Mouse (Mus musculus) stomach, embryonic 15.5 days (tissue): ENCODE measurements at regions not wholly inside any gene's neighbourhood (a gene's known extent, or its start where the extent isn't known, plus 50 kb on each side); places are given as distances from the start of the nearest gene placed in this dataset.

ENCODE experiments used
- ATAC-seq: fragments of 200-750 bp; cut with Nextera tagmentation; 2 replicates; pipeline ENCODE4 v1.8.0; 2017; ENCODE audit warnings: low read depth, moderate number of reproducible peaks, moderate TSS enrichment; ENCODE audit not compliant: insufficient read depth, low FRiP score
- H3K27ac ChIP-seq: fragments of 300-500 bp; sonication (generic); 2 replicates; pipeline ENCODE4 v1.5.1; 2015; ENCODE audit warnings: mild to moderate bottlenecking, inconsistent platforms
- H3K27me3 ChIP-seq: fragments of 300-500 bp; sonication (generic); replicated peaks from 2 replicates; pipeline ENCODE4 v1.6.1; 2015; ENCODE audit warnings: inconsistent platforms
- H3K36me3 ChIP-seq: fragments of 300-500 bp; sonication (generic); 2 replicates; pipeline ENCODE4 v1.6.1; 2015; ENCODE audit warnings: inconsistent platforms
- H3K4me1 ChIP-seq: fragments of 300-500 bp; sonication (generic); 2 replicates; pipeline ENCODE4 v1.6.1; 2015; ENCODE audit warnings: inconsistent platforms
- H3K4me2 ChIP-seq: fragments of 300-500 bp; sonication (generic); 2 replicates; pipeline ENCODE4 v1.6.1; 2015; ENCODE audit warnings: mild to moderate bottlenecking, inconsistent platforms
- H3K4me3 ChIP-seq: fragments of 300-500 bp; sonication (generic); replicated peaks from 2 replicates; pipeline ENCODE4 v1.5.1; 2015; ENCODE audit warnings: inconsistent platforms
- H3K9ac ChIP-seq: fragments of 300-500 bp; sonication (generic); 2 replicates; pipeline ENCODE4 v1.6.1; 2015; ENCODE audit warnings: inconsistent platforms
- H3K9me3 ChIP-seq: fragments of 300-500 bp; sonication (generic); 2 replicates; pipeline ENCODE4 v1.6.1; 2016; ENCODE audit warnings: inconsistent platforms
- WGBS: fragments of 180-500 bp; shearing (Covaris S2); methylation state at CpG from one replicate; pipeline ENCODE4 v1.1.7; 2015; 5-methylcytosine and 5-hydroxymethylcytosine counted together

- ATAC-seq = no peak
- H3K36me3 ChIP-seq = no peaks in the 10 kb centered on the region
- H3K4me1 ChIP-seq = no peaks in the 10 kb centered on the region
- no peak overlapping the region for H3K27ac ChIP-seq
- no peaks in the 10 kb centered on the region for H3K27me3 ChIP-seq
- no peaks in the 10 kb centered on the region for H3K9me3 ChIP-seq
- 78% methylated on average over 2 of the region's 2 CpGs for WGBS
- H3K9ac ChIP-seq = no peak overlapping the region
- no peak overlapping the region for H3K4me3 ChIP-seq
- H3K4me2 ChIP-seq = no peak overlapping the region
These were observed 234.7 kb upstream of the Trib2 start for GRCm38 (mm10) chr12:16051439-16051838.

DNA sequence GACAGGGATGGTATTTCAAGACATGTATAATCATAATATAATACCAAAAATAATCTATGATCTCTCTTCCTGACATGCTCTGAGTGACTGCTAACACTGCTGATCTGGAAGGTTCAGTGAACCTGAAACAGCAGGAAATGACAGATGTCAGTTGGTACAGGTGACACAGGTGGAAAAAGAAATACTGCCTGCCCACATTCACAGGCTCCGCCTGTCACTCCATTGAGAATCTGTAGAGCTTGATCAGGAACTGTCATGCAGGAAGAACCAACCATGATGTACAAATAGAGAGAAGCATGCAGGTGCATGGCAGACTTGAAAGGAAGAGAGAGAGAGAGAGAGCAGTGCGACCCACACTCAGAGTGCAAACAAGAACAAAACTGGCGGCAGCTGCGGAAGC, 232.8 kb upstream of the Trib2 start:
- Histone ChIP-seq H3K27me3 (no peaks in the 10 kb centered on the region), H3K4me3 (no peak overlapping the region), H3K9ac (no peak overlapping the region), H3K4me2 (no peak overlapping the region), H3K36me3 (no peaks in the 10 kb centered on the region), H3K4me1 (no peaks in the 10 kb centered on the region), H3K27ac (no peak overlapping the region), H3K9me3 (no peaks in the 10 kb centered on the region)
- 67% methylated on average over 4 of the region's 4 CpGs for WGBS
- ATAC-seq = no peak

DNA sequence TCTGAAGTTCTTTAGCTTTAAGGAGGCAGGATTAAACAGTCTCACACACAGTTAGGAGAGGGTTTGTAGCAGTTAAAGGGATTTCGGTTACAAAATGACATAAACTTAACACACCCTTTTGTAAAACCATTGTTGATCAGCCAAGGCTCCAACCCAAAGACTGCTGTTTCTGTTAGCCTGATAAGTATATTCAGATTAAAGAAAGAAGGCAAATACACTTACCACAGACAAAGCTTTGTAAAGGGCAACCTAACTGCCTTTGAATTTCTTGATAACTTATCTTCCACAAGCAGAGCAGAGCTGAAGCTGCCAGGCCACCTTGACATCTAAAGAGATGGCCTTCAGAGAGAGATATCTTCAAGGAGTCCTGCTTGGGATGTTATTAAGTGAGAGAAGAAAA, 229.9 kb upstream of the Trib2 start:
- H3K4me3 ChIP-seq = no peak overlapping the region
- H3K27me3 ChIP-seq = no peaks in the 10 kb centered on the region
- H3K4me2 ChIP-seq = no peak overlapping the region
- no peak overlapping the region for H3K9ac ChIP-seq
- peak; percentile 66 for ATAC-seq
- no peaks in the 10 kb centered on the region for H3K36me3 ChIP-seq
- no peaks in the 10 kb centered on the region for H3K9me3 ChIP-seq
- WGBS = 40% methylated on average over 1 of the region's 1 CpGs
- H3K27ac ChIP-seq = no peak overlapping the region
- no peaks in the 10 kb centered on the region for H3K4me1 ChIP-seq

- Histone ChIP-seq H3K4me2 (no peak overlapping the region), H3K27me3 (no peaks in the 10 kb centered on the region), H3K9ac (no peak overlapping the region), H3K36me3 (no peaks in the 10 kb centered on the region), H3K4me3 (no peak overlapping the region), H3K4me1 (no peaks in the 10 kb centered on the region), H3K9me3 (no peaks in the 10 kb centered on the region), H3K27ac (0 out of 2 replicates have a peak overlapping the region, but pooled peaks have one; percentile 16)
- 39% methylated on average over 5 of the region's 5 CpGs for whole genome bisulfite sequencing
- ATAC-seq = peak; percentile 22; the same call in 1 of the 2 replicates
These were observed 229.2 kb upstream of the Trib2 start for GRCm38 (mm10) chr12:16045791-16046494.

DNA sequence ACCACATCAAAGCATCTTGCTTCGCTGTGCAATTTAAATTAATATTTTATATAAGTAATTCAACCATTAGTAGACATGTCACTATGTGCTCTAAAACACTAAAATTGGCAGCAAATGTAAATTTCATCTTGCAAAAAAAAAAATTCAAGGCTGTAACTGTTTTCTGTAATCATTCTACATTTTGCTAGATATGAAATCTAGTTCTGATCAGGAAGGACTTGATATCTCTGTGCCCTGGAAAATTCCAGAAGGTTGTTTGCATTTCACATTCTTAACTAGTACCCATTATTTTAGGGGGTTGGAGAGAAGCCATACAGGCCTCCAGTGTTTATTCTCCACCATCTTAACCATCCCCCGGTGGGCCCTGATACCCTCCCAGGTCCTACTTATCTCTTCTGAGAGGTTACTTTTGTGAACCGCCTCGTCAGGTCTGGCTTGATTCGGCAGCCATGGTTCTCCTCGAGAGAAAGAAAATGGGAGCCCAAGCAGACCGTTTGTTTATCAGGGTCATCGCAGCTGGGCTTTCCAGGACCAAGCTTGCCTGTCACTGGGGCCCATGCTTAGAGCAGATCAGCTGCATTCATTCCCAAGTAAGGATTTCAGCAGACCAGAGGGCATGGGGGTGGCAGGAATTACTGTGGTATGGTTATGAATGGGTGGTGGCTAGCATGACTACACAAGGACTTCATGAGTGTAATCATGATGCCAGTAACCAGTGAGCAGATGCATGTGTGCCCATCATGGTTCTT, 226.9 kb upstream of the Trib2 start:
- 63% methylated on average over 8 of the region's 8 CpGs for WGBS
- Histone ChIP-seq H3K9me3 (no peaks in the 10 kb centered on the region), H3K4me1 (no peaks in the 10 kb centered on the region), H3K36me3 (no peaks in the 10 kb centered on the region), H3K27me3 (no peaks in the 10 kb centered on the region), H3K4me2 (no peak overlapping the region), H3K27ac (no peak overlapping the region), H3K4me3 (no peak overlapping the region), H3K9ac (no peak overlapping the region)
- ATAC-seq = no peak

- WGBS = 85% methylated on average over 1 of the region's 1 CpGs
- no peaks in the 10 kb centered on the region for H3K4me1 ChIP-seq
- H3K27ac ChIP-seq = no peak overlapping the region
- no peak overlapping the region for H3K4me2 ChIP-seq
- ATAC-seq = no peak
- no peaks in the 10 kb centered on the region for H3K9me3 ChIP-seq
- H3K4me3 ChIP-seq = no peak overlapping the region
- no peaks in the 10 kb centered on the region for H3K27me3 ChIP-seq
- no peak overlapping the region for H3K9ac ChIP-seq
- no peaks in the 10 kb centered on the region for H3K36me3 ChIP-seq
These were observed 225.6 kb upstream of the Trib2 start for GRCm38 (mm10) chr12:16042362-16042761.

DNA sequence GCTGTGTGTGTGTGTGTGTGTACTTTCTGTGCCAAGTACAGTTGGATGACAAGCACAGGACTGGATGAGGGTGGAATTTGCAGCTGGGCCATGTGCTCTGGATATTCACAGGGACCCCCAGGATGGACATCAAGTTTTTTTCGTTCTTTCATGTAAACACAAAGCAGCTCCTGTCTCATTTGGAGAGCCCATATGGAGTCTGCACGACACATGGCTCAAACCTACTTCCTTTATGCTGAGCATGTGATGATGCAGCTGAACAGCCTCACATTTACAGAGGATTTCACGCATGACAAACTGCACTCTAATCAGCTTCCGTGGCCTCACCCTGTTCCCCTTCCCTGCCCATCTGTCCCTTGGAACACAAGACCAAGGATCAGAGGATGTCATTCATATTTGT, 224.4 kb upstream of the Trib2 start:
- whole genome bisulfite sequencing = 50% methylated on average over 4 of the region's 4 CpGs
- H3K36me3 ChIP-seq = no peaks in the 10 kb centered on the region
- H3K9me3 ChIP-seq = no peaks in the 10 kb centered on the region
- H3K27ac ChIP-seq = no peak overlapping the region
- no peaks in the 10 kb centered on the region for H3K4me1 ChIP-seq
- no peak overlapping the region for H3K4me3 ChIP-seq
- H3K4me2 ChIP-seq = no peak overlapping the region
- H3K9ac ChIP-seq = no peak overlapping the region
- ATAC-seq = no peak
- H3K27me3 ChIP-seq = no peaks in the 10 kb centered on the region

- ATAC-seq = no peak
- H3K9ac ChIP-seq = no peak overlapping the region
- H3K4me1 ChIP-seq = no peaks in the 10 kb centered on the region
- no peak overlapping the region for H3K27ac ChIP-seq
- H3K9me3 ChIP-seq = no peaks in the 10 kb centered on the region
- H3K4me3 ChIP-seq = no peak overlapping the region
- 60% methylated on average over 2 of the region's 2 CpGs for WGBS
- H3K4me2 ChIP-seq = no peak overlapping the region
- no peaks in the 10 kb centered on the region for H3K27me3 ChIP-seq
- H3K36me3 ChIP-seq = no peaks in the 10 kb centered on the region
These were observed 218.8 kb upstream of the Trib2 start for GRCm38 (mm10) chr12:16035551-16035950.

- no peaks in the 10 kb centered on the region for H3K27me3 ChIP-seq
- no peaks in the 10 kb centered on the region for H3K36me3 ChIP-seq
- ATAC-seq = no peak
- no peak overlapping the region for H3K27ac ChIP-seq
- no peak overlapping the region for H3K4me3 ChIP-seq
- H3K4me2 ChIP-seq = no peak overlapping the region
- H3K4me1 ChIP-seq = no peaks in the 10 kb centered on the region
- H3K9me3 ChIP-seq = no peaks in the 10 kb centered on the region
- no peak overlapping the region for H3K9ac ChIP-seq
These were observed 218.2 kb upstream of the Trib2 start for GRCm38 (mm10) chr12:16034691-16035515.

- no peak for ATAC-seq
- no peaks in the 10 kb centered on the region for H3K36me3 ChIP-seq
- WGBS = 14% methylated on average over 1 of the region's 1 CpGs
These were observed 209.9 kb upstream of the Trib2 start for GRCm38 (mm10) chr12:16026654-16027053.

GRCm38 (mm10) chr12:16023273-16023672, 206.6 kb upstream of the Trib2 start:
- no peak overlapping the region for H3K4me2 ChIP-seq
- H3K9ac ChIP-seq = no peak overlapping the region
- no peaks in the 10 kb centered on the region for H3K4me1 ChIP-seq
- H3K9me3 ChIP-seq = no peaks in the 10 kb centered on the region
- no peaks in the 10 kb centered on the region for H3K36me3 ChIP-seq
- WGBS = 77% methylated on average over 7 of the region's 7 CpGs
- H3K4me3 ChIP-seq = no peak overlapping the region
- no peak for ATAC-seq
- H3K27ac ChIP-seq = no peak overlapping the region
- H3K27me3 ChIP-seq = no peaks in the 10 kb centered on the region

More at GRCm38 (mm10) chr12:16026654-16027053, 209.9 kb upstream of the Trib2 start:
- Histone ChIP-seq H3K4me3 (no peak overlapping the region), H3K9ac (no peak overlapping the region), H3K4me1 (no peaks in the 10 kb centered on the region), H3K4me2 (no peak overlapping the region), H3K27me3 (no peaks in the 10 kb centered on the region), H3K9me3 (no peaks in the 10 kb centered on the region), H3K27ac (no peak overlapping the region)
